Mouse (Mus musculus) brain, embryonic 14.5 days (tissue): ENCODE results near the gene Rhpn2. TPM values are rescaled to one million over a fixed set of nuclear protein-coding genes. Genes with fewer than 3 reads are reported as not detected.

Source experiments
- DNase-seq: peaks from one replicate; pipeline ENCODE4 v3.0.0-alpha.2; 2011; ENCODE audit warnings: low read depth
- CTCF ChIP-seq: fragments of 200-500 bp; IDR thresholded peaks from 2 replicates; pipeline ENCODE4 v1.5.1; 2012; ENCODE audit warnings: inconsistent platforms, mild to moderate bottlenecking, moderate library complexity, borderline replicate concordance; ENCODE audit not compliant: insufficient read depth, insufficient read length; ENCODE audit errors: extremely low read depth
- POLR2A ChIP-seq: fragments of 200-500 bp; IDR thresholded peaks from 2 replicates; pipeline ENCODE4 v1.6.1; 2012; ENCODE audit warnings: mild to moderate bottlenecking, inconsistent platforms, borderline replicate concordance; ENCODE audit not compliant: poor library complexity, insufficient read depth, insufficient read length, severe bottlenecking; ENCODE audit errors: extremely low read depth
- polyA plus RNA-seq: library from polyadenylated mRNA; depleted of rRNA; stranded (reverse); fragments of >200 nt; gene quantifications from 2 replicates; pipeline ENCODE4 v1.2.3, GENCODE M21; 2012

Rhpn2 gene
- polyA plus RNA-seq, 1 experiment = 2.5 TPM

- DNase-seq = no peak
- no peak for TF ChIP-seq CTCF
- no peak for TF ChIP-seq POLR2A
These were observed 11.8 kb upstream of the Rhpn2 start for GRCm38 (mm10) chr7:35322161-35322560.

- peak; percentile 44 for DNase-seq
- TF ChIP-seq POLR2A (no peak), CTCF (no peak)
These were observed 11.1 kb upstream of the Rhpn2 start for GRCm38 (mm10) chr7:35322732-35323420.

GRCm38 (mm10) chr7:35331590-35331989 is 2.4 kb upstream of the Rhpn2 start:
- TF ChIP-seq CTCF (no peak), POLR2A (no peak)
- no peak for DNase-seq

- TF ChIP-seq POLR2A (no peak), CTCF (no peak; the same call in 1 of the 2 replicates)
- peak; percentile 74 for DNase-seq
These were observed 729 bp upstream of the Rhpn2 start for GRCm38 (mm10) chr7:35333231-35333651.

- TF ChIP-seq POLR2A (no peak), CTCF (no peak)
These were observed 820 bp downstream of the Rhpn2 start for GRCm38 (mm10) chr7:35334527-35335452.

GRCm38 (mm10) chr7:35340196-35340595 is 6.2 kb downstream of the Rhpn2 start:
- DNase-seq = no peak

More at GRCm38 (mm10) chr7:35334527-35335452, 820 bp downstream of the Rhpn2 start:
- DNase-seq = peak; percentile 45

GRCm38 (mm10) chr7:35341282-35341681 is 7.3 kb downstream of the Rhpn2 start:
- DNase-seq = no peak

More at GRCm38 (mm10) chr7:35340196-35340595, 6.2 kb downstream of the Rhpn2 start:
- no peak for TF ChIP-seq POLR2A
- no peak for TF ChIP-seq CTCF

GRCm38 (mm10) chr7:35342498-35342897 is 8.5 kb downstream of the Rhpn2 start:
- DNase-seq = no peak
- TF ChIP-seq CTCF (no peak), POLR2A (no peak)

More at GRCm38 (mm10) chr7:35341282-35341681, 7.3 kb downstream of the Rhpn2 start:
- no peak for TF ChIP-seq POLR2A
- TF ChIP-seq CTCF = no peak

- DNase-seq = no peak
These were observed 10.9 kb downstream of the Rhpn2 start for GRCm38 (mm10) chr7:35344785-35345330.

GRCm38 (mm10) chr7:35347918-35348700 is 14.1 kb downstream of the Rhpn2 start:
- DNase-seq = no peak
- TF ChIP-seq CTCF = no peak
- TF ChIP-seq POLR2A = no peak

More at GRCm38 (mm10) chr7:35344785-35345330, 10.9 kb downstream of the Rhpn2 start:
- no peak for TF ChIP-seq POLR2A

DNA sequence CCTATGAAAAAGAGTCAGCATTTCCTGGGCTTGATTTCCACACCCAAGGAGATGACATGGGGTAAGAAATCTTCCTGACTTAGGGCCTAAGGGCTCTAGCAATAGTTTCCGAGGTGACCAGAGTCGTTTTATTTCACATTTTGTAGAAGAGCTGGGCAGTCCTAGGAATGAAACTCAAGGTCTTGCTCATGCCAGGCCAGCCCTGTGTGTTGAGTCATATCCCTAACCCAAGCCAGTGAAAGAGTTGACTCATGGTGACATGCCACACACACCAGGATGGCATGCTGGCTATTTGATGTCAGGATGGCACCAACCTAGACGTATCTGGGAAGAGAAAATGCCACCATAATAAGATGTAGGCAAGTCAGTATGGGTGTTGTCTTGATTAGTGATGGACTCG is 15.1 kb downstream of the Rhpn2 start:
- no peak for TF ChIP-seq CTCF
- TF ChIP-seq POLR2A = no peak
- DNase-seq = no peak
